Mouse (Mus musculus): ENCODE data around the gene Lgals7.

Gene Lgals7

GRCm38 (mm10) chr7:28830981-28831380, 32.7 kb upstream of the Lgals7 start:
- DNase-seq (ENCODE audit: low spot score in 2 of 2): no peak

GRCm38 (mm10) chr7:28831411-28832125, 32.1 kb upstream of the Lgals7 start:
- no peak for DNase-seq (ENCODE audit: low spot score in 2 of 2)

GRCm38 (mm10) chr7:28832137-28832536, 31.5 kb upstream of the Lgals7 start:
- peak in 1 of 2 experiments; percentile 39 for DNase-seq (ENCODE audit: low spot score in 2 of 2)

DNA sequence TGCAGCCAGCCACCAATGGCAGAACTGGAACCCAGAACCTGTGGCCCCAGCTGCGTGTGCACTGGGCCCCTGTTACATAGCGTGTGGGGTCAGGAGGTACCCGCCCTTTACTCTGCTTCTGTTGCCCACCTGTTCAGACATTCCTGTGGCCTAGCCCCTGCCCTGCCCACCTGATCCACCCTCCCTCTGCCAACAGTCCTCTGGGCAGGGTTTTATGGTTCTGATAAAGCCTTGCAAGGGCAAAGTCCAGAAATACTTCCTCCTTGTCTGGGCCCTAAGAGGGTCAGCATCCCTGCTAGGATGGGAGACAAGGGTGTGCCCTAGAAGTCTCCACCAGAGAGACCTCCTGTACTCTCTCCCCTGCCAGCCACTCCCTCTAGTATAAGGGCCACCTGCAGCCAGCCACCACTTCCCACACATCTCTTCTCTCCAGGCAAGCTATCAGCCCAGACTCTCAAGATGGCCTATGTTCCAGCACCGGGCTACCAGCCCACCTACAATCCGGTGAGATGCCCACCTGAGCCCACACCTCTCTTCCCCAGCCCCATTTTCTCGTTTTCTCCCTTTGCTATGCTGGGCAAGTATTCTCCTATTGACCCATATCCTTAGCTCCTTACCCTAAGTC, 29.8 kb upstream of the Lgals7 start, which contains the start of gene Lgals4:
TSS of gene Lgals4 (plus strand) at position 132 of the 625 bp plus-strand sequence.
- no peak for DNase-seq (ENCODE audit: low spot score in 2 of 2)

DNA sequence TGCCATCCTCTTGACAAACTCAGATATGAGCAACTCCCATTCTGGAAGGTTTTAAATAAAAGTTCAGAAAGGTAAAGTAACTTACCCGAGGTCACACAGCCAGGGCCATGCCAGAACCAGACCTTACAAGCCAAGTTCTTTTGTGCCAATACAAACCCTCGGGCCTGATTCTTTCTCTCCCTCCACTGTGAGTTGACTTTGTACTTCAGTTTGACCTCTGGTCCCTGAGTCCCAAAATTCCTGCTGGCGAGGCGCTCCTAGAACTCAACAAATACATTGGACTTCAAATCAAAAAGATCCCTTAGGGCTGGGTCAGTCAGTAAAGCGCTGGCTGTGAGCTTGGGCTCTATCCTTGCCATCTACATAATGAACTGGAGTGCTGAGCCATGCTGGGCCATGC, 26.7 kb upstream of the Lgals7 start:
- no peak for DNase-seq (ENCODE audit: low spot score in 2 of 2)

GRCm38 (mm10) chr7:28838331-28838730, 25.3 kb upstream of the Lgals7 start:
- no peak for DNase-seq (ENCODE audit: low spot score in 2 of 2)

- DNase-seq (ENCODE audit: low spot score in 2 of 2): no peak
Observed at GRCm38 (mm10) chr7:28847273-28847672, 16.4 kb upstream of the Lgals7 start.

- no peak for DNase-seq (ENCODE audit: low spot score in 2 of 2)
Observed at GRCm38 (mm10) chr7:28849700-28850236, 13.9 kb upstream of the Lgals7 start.

GRCm38 (mm10) chr7:28850642-28851041, 13.0 kb upstream of the Lgals7 start:
- DNase-seq (ENCODE audit: low spot score in 2 of 2): no peak

DNA sequence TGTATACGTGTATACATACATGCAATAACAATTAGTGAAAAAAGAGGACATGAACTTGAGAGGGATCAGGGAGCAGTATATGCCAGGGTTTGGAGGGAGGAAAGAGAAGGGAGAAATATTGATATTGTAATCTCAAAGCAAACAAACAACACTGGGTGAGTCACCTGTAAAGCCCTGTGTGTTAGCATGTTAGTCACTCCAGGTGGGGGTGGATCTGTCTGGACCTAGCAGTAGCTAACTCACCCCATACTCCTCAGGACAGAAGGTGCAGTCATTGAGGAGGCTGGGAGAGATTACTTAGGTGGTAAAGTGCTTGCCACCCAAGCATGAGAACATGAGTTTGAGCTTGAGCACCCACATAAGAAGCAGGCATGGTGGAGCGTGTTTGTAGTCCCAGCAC, 3.7 kb upstream of the Lgals7 start:
- DNase-seq (ENCODE audit: low spot score in 2 of 2): no peak

- no peak for DNase-seq (ENCODE audit: low spot score in 2 of 2)
Observed at GRCm38 (mm10) chr7:28860898-28861297, 2.8 kb upstream of the Lgals7 start.

- DNase-seq (ENCODE audit: low spot score in 2 of 2): no peak
Observed at GRCm38 (mm10) chr7:28862817-28863499, 695 bp upstream of the Lgals7 start.

DNA sequence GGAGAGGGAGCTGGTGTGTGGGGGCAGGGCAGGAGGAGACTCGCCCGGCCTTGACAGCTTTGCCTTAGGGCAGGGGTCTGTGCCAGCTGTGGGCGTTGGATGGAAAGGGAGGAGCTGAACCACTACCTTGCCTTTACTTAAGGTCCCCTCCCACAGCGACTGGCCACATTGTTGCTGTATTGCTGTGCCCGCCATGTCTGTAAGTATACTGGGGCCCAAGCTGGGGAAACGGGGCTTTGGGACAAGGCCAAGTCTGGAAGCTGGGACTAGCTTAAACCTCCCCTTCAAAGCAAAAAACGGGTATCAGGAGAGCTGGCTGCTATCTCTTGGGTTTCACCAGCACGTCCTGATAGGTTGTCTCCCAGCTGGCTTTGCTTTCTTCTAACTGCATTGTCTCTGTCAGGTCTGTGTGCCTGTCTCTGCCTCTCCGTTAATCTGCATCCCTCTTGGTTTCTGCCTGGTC, 666 bp downstream of the Lgals7 start:
- no peak for DNase-seq (ENCODE audit: low spot score in 2 of 2)

- DNase-seq (ENCODE audit: low spot score in 2 of 2): peak; percentile 93 to 95
Observed at GRCm38 (mm10) chr7:28865481-28866300, 2.0 kb downstream of the Lgals7 start.

DNA sequence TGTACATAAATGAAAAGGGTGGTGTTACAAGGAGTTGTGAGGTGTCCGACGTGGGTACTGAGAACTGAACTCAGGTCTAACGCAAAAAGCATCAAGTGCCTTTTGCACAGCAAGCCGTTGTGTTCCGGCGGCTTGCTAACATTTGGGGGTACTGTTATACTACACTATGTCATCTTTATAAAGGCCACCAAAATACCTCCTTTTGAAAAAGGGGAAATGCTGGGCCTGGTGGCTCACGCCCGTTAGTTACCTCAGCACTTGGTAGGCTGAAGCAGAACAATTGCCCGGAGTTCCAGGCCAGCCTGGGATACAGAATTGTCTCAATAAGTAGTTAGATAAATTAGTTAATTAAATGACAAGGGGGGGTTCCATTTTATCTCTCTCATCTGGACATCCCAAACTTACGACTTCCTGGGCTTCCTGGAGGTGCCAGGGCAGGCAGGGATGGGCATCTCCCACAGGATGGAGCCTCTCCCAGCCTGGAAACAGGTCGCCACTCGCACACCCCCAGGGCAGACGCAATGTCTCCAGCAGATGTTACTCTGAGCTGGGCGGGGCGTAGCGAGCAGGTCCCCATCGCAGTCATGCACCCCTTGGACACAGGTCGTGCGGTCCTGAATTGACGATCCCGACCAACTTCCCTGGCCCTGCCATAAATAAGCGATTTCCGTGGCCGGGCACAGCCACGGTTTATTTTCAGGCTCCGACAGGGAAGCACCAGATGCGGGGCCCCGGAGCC, 3.3 kb downstream of the Lgals7 start:
- DNase-seq (ENCODE audit: low spot score in 2 of 2): no peak

GRCm38 (mm10) chr7:28867508-28868340, 4.1 kb downstream of the Lgals7 start:
- peak; percentile 61 to 75 for DNase-seq (ENCODE audit: low spot score in 2 of 2)

GRCm38 (mm10) chr7:28870901-28871664, 7.4 kb downstream of the Lgals7 start:
- DNase-seq (ENCODE audit: low spot score in 2 of 2): no peak

GRCm38 (mm10) chr7:28874565-28874964, 10.9 kb downstream of the Lgals7 start:
- no peak for DNase-seq (ENCODE audit: low spot score in 2 of 2)

DNA sequence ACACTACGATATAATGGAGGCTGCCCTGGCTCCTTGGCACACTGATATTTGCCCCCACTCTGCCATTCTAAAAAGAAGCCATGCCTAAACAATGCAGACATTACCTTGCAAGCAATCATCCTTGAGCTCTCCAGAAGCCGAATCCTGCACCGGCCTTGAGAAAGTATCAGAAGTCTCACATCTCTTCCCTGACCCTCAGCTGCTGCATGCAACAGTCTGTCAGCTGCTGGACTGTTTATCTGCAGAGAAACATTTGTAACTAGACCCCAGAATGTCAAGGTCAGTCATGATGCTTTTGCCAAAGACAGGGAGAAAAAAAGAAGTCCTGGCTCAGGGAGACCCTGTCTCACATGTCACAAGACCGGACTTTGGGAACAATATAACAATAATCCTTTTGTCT, 12.4 kb downstream of the Lgals7 start:
- DNase-seq (ENCODE audit: low spot score in 2 of 2): no peak

Data from spleen, postnatal 36 days (tissue).